Mouse (Mus musculus): ENCODE measurements around the gene Tmem147.
"Not testable (repeated sequence)": the region's sequence is repeated elsewhere in the genome, so short reads cannot be mapped to it uniquely, and the experiment has no call there.

- not testable (repeated sequence) for TF ChIP-seq CTCF (IDR thresholded peaks at IDR 0.05; ENCODE audit: low read depth, low read length); POLR2AphosphoS5 (IDR thresholded peaks at IDR 0.05; ENCODE audit: insufficient replicate concordance, low read depth, low read length); TAL1 (conservative IDR thresholded peaks at IDR 0.05; ENCODE audit: low read depth, low read length)
These were observed 14.3 kb upstream of the Tmem147 start, which contains the start of gene Gapdhs for GRCm38 (mm10) chr7:30743617-30744016.

Data from G1E (cell line).